Mouse (Mus musculus) megakaryocyte-erythroid progenitor cell, adult 5 weeks (primary cell): ENCODE measurements around the gene E2f8. TPM values are rescaled to one million over a fixed set of nuclear protein-coding genes. Genes with fewer than 3 reads are reported as not detected.

Source experiments
- polyA plus RNA-seq: library from polyadenylated mRNA; stranded (reverse); fragments of >175 nt; gene quantifications from 2 replicates; pipeline ENCODE4 v1.2.3, GENCODE M21; 2012

The E2f8 gene
- polyA plus RNA-seq: 42.2 and 45.3 TPM in 2 replicates

DNA sequence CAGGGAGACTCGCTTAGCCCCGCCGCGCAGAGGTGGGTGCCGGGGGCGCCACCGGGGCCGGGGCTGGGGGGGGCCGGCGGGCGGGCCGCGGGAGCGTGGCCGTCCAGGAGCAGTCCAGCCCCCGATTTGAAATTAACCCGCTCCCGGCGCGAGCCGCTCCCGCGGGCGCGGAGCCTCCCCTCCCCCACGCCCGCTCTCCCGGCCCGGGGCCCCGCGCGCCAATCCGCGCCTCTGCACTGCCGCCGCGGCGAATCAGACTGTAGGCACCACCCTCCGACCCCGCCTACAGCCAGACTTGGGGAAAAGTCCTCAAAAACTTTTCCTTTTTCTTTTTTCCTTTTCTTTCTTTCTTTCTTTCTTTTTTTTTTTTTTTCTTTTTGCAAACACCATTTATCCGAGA lies at the start of gene E2f8:
TSS of gene E2f8 (minus strand) at position 111 of the 400 bp plus-strand sequence.

DNA sequence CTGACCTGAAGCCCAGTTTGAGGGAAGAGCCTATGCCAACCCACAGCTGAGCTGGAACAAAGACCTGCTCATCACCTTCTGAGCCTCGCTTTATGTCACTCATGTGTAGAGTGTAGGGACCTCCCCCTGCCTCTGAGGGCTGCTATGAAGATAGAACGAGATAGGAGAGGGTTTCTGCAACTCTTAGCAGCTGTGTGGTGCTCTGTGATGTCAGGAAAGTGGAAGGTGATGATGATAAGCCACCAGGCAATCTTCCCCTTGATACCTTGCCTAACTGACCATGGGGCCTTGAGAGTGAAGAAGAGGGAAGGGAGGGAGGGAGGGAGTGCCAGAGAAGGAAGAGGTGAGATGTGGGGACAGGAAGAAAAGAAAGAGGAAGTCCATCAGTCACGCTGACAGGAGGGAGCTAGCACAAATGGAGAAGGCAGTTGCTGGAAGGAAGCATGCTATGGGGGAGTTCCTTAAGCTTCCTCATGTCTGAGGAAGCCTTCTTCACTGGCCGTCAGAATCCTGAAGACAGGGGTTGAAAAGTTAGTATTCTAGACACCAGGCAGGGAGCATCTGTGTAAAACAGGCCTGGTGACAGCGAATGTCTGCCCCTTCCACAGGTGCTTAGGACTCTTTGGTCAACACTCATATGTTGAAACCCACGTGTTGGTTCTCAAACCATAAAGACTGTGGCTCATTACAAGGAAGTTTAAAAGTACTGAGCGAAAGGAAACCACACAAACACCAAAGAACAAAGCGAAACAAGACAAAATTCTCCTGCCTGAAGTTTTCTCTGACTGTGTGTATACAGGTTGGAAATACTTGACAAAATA lies 27.3 kb upstream of the E2f8 start, which contains the start of gene Nav2:
TSS of gene Nav2 (plus strand) at position 196 of the 821 bp plus-strand sequence.

DNA sequence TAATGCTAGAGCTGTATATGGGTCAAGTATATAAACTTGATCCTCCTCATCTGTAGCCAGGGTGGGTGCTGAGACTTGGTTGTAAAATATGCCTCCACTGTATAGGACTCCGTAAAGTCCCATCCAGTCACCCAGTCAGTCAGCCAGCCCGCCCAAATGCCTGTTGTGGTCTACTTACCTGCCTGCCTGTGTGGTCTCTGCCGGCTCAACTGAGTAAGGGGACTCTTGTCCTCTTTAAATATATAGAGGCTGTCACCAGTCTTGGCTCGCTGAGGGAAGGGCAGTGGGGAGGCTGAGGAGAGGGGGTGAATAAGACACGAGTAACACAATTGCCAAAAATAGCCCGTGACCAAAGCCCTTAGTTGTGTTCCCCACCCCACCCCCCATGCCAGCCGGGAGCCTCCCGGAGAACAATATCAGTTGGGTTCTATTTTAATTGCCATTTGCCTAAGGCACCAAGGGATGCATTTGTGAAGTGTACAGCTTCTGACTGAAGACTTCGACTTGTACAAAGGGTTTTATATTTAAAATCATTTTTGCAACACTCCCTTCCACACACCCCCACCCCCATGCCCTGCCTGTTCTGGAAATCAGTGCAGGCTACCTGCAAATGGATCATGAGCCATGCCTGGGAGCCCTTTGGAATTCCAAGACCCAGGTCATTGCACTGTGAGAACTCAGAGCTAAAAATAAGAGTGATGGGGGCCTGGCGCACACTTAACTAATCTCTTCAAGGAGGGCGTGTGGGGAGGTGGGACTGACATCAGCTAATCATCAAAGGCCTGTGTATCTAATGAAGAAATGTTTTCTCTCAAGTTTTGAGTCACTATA lies 33.4 kb downstream of the E2f8 start, which contains the start of gene Csrp3:
TSS of gene Csrp3 (minus strand) at position 214 of the 831 bp plus-strand sequence.

Other genes with a start within 250 kb of the E2f8 start
- not detected in 2 replicates for gene Mrgprb3, start 237.8 kb downstream of the E2f8 start, polyA plus RNA-seq
- 6.9 and 7.3 TPM in 2 replicates for gene Zdhhc13, start 92.6 kb downstream of the E2f8 start, polyA plus RNA-seq
- 0.77 and 1.2 TPM in 2 replicates for gene Csrp3, start 33.6 kb downstream of the E2f8 start, polyA plus RNA-seq
- 14.9 and 16.2 TPM in 2 replicates for gene Nav2, start 27.1 kb upstream of the E2f8 start, polyA plus RNA-seq